Mouse (Mus musculus) spleen, embryonic (tissue): Measurements from ENCODE around the gene Ripor2.

Experiments
- CTCF ChIA-PET: fragments of 350-600 bp; sonication (Branson Sonifier 250); formaldehyde crosslinking; loops from one replicate; lab custom pipeline; 2022; lab: Charles Lee

The Ripor2 gene

DNA sequence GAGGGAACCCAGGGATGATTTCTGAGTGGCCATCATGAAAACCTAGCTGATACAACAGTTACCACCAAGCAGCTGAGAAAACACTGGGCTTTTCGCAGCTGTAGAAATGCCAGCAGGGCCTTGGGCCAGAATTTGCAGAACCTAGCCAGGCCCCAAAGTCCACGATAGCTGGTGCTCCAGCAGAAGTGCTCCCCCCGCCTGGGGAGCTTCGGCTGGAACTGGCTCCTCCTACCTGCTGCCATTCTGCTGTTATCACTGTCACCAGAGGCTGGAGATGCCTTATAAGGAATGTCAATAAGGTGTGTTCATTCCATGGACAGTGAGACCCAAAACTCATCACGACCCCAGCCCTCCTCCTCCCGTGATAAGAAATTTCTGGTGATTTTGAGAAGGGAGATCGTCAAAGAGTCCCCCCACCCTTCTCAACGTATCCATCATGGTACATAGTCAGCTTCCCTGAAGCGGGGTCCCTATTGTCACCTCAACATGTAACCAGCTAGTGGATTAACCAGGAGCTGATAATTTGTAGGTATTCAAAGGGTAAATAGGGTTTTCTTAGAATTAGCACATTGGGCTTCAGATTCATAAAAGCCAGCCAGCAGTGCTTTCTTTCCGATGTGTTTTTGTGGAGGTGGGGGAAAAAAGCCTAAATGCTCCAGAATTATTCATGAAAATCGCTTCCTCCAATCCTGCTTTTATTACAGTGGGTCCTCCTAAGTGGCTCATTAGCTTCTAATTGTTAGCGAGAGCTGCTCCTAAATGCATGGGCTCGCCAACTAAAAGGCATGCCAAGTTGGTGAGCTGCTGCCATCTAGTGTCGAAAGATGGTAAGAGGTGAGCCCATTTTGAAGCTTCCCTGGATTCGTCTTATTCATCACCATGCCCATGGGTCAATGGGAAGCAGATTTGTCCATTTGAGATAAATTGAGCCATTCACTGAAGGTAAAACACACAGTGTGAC is 105.0 kb downstream of the Ripor2 start:
- CTCF ChIA-PET, result interaction anchor here (0.6 to 1.5 kb wide), 10 partner anchors 23 to 856 kb away, joined by 3 to 13 read pairs (median 3); no protein-coding TSS in a partner anchor

DNA sequence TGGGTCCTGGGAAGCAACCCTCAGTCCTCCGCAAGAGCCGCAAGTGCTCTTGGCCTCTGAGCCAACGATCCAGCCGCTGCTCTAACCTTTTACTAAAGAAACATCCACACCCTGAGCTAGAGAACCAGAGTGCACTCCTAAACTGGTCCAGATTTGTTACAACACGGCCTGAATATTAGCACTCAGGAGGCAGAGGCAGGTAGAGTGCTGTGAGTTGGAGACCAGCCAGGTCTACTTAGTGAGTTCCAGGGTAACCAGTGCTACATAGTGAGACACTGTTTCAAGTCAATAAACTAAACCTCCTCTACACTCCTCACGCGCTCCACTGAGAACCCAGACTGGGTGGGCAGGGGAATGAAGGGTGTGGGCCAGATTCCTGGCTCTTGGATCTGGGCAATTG is 111.3 kb downstream of the Ripor2 start:
- CTCF ChIA-PET, result no interaction called here

DNA sequence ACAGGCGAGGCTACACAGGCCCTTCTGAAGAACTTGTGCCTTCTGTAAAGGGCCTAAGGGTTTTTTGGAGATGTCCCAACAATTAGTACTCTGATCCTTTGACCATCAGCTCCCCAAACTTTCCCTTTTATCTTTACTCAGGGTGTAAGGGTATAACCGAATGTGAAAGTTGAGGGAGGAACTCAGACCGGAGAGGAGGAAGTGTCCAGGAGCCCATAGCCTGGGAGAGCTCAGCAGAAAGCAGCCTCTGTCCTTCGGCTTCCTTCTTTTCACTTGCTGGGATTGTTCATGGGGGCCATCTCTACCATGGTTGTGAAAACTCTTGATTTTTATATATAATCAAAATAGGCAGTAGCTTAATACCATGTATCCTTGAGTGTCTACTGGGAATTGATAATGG is 116.8 kb downstream of the Ripor2 start:
- CTCF ChIA-PET, result no interaction called here

DNA sequence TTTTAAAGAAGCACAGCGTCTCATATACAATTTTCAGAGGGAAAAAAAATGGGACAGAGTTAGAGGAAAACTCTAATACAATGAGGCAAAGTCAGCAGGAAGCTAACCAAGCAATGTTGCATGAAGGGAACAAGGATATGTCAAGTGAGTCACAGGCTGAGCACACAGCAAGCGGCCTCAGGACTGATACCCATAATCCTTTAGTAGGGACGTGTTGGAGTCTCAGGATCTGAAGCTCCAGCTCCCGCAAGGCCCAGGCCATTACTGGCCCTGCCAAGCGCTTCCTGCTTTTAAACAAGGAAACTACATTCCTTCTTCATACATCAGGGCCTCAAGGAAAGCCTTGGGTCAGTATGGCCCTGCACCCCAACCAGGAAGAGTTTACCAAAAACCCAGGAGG is 120.1 kb downstream of the Ripor2 start:
- CTCF ChIA-PET, result interaction anchor here (0.8 kb wide), 1 partner anchor 10 kb away, joined by 3 read pairs; no protein-coding TSS in a partner anchor

DNA sequence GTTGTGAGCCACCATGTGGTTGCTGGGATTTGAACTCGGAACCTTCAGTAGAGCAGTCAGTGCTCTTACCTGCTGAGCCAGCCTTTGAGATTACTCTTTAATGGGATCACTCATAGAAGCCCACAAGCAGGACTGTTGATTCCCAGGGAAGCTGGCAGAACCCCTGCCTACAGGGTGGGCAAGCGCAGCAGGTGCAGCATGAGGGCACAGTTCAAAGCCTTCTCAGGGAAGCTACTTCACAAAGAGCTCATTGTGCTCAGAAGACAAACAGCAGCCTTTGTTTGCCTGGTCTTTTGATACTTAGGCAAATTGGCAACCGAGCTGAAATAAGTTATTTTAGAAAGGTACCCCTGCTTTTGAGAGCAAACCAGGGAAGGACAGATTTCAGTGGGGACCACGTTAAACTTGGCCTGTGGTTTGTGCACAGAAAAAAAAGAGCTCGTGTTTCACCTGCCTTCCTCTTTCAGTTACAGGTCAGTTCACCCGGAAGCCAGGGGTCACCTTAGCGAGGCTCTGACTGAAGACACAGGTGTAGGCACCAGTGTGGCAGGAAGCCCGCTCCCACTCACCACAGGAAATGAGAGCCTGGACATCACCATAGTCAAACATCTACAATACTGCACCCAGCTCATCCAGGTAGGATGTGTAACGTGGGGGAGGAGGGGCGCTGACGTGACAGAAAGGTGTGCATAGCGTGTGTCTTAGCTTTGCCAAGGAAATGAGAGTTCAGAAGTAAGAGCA is 127.8 kb downstream of the Ripor2 start:
- CTCF ChIA-PET, result interaction anchor here (0.8 kb wide), 1 partner anchor 22 kb away, joined by 5 read pairs; no protein-coding TSS in a partner anchor

DNA sequence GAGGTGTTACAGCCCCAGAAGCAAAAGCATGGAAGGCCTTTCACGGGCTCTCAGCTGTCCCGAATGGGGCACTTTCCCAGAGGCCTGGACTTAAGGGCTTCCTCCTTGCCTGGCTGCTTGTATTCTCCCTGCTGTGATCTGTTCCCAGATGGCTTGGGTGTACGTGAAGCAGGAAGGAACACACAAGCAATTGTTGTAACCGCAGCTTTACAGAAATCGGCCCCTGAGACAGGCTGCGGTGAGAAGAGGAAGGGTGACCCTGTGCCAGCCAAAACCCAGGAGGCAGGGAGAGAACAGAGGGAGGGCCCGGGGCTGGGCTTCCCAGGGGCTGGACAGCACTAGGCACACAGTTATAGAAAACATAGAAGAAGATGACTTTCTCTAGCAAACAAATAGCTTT is 129.0 kb downstream of the Ripor2 start:
- CTCF ChIA-PET, result no interaction called here

DNA sequence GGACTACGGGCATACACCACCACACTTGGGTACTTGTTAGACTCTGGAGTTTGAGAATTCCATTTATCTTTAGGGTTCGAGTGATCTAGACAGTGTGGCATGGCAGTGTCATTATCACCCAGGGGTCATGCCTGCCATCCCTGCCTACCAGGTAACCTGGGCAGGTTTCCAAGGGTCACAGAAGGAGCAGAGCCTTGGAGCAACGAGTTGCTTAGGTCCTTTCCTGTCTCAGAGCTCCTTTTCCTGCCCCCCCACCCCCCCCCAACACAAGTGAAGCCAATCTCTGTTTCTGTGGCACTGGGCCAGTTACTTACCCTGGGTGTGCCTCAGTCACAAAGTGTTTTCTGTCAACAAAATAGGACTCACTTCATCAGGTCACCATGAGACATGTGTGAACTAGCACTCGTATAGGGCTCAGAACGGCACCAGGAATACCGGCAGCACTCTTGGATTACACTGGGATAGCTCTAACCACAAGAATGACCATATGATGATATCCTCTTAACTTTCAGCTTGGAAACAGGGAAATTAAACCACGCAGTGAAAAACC is 130.7 kb downstream of the Ripor2 start:
- CTCF ChIA-PET, result interaction anchor here (0.6 to 1.0 kb wide), 2 partner anchors 10 to 166 kb away, joined by 3 to 4 read pairs; no protein-coding TSS in a partner anchor

DNA sequence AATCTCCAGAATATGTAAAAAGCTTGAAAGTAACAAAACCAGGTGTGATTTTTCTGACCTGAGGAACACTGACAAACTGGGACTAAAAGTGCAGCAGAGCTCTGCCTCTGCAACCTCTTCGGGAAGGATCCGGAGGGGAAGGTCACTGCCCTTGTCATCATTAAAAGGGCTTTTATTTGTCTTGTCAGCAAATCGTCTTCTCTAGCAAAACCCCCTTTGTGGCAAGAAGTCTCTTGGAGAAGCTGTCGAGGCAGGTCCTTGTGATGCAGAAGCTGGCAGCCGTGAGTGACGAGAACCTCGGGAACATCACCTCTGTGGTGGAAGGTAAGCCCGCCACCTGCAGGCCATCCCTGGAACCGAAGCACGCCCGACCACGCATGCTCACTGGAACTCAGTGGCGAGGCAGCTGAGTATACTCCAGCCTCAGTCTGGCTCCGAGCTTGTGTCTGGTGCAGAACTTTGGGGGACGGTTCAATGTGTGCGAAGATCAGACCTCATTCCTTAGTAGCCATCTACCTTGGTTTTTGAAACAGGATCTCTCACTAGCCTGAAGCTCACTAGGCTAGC is 131.5 kb downstream of the Ripor2 start:
- CTCF ChIA-PET, result interaction anchor here (0.9 kb wide), 1 partner anchor 9 kb away, joined by 20 read pairs; no protein-coding TSS in a partner anchor

DNA sequence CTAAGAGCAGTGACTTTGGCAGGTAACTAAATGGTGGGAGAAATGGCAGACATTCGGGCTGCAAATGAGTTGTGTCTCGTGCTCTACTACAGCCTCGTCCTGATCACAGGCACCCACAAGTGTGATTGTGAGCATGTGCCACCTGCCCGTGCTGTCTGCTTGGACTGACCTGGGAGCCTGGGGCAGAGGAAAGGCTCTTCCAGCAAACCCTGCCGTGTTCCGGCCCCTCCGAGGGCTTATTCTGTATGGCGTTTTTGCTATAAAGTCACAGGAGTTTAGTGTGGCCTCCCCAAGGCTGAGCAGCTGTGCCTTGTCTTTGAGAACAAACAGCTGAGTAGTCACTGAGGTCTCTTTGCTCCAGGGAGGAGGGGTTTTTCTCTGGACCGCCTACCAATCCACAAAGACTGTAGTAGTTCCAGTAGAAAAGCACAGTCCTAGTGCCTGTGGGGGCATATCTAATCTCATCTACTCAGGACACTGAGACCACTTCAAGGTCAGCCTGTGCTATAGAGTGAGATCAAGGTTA is 132.4 kb downstream of the Ripor2 start:
- CTCF ChIA-PET, result no interaction called here

DNA sequence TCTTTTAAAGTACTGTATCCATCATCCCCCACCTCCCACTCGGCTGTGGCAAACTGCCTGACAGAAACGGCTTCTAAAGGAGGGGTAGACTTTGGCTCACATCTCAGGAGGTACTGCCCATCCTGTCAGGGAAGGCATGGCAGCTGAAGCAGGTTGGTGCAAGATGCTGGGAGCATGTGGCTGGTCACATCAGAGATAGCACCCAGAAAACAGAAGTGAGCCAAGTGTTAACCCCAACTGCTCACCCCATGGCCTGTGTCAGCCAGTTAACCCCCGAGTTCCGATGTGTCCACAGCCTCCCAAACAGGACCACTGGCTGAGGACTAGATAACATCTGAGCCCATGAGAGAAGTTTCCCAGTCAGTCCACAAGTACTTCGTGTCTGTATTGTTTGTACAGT is 133.6 kb downstream of the Ripor2 start:
- CTCF ChIA-PET, result interaction anchor here (0.5 kb wide), 1 partner anchor 83 kb away, joined by 3 read pairs; no protein-coding TSS in a partner anchor

DNA sequence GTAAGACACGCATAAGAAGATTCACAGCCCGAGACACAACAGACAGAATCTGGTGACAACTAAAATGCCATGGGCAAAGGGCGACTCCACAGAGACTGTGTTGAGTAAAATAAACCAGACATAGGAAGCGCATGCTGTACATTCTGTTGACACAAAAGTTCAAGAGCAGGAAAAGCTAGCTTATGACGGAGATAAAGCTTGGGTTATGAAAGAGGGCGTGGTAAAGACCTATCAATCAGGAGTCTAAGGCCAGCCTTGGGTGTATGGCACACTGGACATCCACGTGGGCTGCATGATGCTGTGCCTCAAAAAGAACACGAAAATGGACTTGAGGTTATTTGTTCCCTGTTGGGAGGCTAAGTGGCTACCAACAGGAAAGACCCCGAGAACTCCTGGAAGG is 134.5 kb downstream of the Ripor2 start:
- CTCF ChIA-PET, result no interaction called here

DNA sequence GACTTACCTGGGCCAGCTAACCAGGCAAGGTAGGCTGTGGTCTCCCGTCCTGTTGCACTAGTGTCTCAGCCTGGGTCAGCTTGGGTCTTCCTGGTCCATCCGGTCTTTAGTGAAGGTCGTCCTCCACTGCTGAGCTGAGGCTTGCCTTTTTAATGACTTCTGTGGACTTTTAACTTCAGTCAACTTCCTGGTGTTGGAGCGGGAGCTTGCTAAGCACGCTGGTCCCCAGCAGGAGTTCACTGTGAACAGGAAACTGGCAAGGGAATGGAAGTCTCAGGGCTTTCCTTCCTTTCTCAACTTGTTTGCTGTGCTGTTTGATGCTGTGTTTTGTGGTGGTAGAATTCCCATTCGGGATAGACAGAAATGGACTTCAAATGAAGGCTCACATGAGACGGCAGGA is 135.7 kb downstream of the Ripor2 start:
- CTCF ChIA-PET, result no interaction called here

DNA sequence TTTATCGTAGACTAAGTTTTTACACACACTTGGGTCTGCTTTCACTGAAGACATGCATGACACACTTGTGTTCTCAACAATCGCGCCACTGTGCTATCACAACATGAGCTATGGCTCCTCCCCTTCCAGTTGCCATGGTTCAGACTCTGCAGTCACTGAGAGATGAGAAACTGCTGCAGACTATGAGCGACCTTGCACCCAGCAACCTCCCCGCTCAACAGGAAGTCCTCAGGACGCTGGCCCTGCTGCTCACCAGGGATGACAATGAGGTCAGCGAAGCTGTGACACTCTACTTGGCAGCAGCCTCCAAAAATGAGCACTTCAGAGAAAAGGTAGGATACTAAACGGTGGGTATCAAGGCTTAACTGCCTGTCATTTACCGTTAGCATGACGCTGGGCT is 139.5 kb downstream of the Ripor2 start:
- CTCF ChIA-PET, result interaction anchor here (0.5 to 0.7 kb wide), 2 partner anchors 10 to 202 kb away, joined by 4 read pairs; no protein-coding TSS in a partner anchor

DNA sequence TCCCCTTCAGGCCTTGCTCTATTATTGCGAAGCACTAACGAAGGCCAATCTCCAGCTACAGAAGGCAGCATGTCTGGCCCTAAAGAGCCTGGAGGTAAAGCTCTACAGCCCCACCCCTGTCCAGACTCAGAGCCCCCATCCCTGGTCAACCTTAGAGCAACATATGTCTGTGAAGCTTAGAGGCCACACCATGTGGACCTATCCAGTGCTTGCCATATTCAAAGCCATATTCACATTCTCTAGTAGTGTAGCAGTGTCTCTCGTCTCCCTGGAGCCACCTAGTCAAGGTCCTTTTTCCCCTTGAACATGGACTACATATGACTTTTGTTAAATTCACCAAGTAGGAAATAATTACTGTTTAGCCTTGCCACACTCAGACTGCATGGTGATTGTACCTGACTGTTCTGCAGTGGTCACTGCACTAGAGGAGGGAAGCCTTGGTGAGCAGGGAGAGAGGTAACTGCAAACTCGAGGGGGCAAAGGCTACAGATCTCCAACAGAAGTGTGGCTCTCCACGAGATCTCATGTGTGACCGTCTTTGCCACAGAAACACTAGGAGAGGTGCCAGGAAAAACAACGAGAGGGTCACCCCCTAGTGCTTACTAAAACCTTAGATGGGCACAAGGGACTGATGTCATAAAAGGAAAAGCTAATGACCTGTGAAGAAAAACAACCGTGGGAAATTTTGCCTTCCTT is 141.9 kb downstream of the Ripor2 start:
- CTCF ChIA-PET, result no interaction called here

DNA sequence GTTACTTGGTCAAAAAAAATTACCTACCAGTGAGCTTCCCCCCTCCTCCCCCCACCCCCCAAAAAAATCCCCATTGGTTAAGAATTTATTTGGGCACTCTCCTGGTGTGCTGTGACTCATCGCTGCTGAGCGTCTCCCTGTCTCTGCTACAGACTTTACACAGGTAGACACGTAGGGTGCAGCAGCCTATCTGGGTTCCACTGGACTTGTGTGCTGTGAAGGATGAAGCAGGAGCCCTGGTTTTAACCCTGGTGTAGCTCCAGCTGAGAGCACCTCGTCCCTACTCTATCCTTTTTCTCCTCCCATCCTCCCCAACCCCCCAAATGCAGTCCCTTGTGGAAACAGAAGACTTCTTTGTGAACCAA is 142.4 kb downstream of the Ripor2 start:
- CTCF ChIA-PET, result no interaction called here

DNA sequence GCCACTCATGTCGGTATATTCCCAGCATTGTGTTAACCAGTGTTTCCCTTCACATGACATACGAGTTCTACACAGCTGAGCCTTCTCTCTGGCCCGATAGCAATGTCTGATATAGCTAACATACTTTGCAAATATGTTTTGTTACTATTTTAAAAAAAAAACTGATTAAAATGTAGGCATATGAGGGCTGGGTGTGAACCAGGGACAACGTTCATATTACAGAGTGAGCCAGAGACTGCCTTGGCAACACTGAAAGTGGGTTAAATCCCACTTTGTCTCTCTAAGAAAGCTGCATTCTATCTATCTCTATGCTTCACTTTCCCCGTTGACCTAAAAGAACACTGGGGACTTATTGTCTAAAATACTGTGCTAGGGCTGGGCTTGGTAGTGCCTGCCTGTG is 147.1 kb downstream of the Ripor2 start:
- CTCF ChIA-PET, result interaction anchor here (0.6 to 1.0 kb wide), 2 partner anchors 33 to 229 kb away, joined by 4 read pairs; partner anchors contain the start of gene Gmnn

DNA sequence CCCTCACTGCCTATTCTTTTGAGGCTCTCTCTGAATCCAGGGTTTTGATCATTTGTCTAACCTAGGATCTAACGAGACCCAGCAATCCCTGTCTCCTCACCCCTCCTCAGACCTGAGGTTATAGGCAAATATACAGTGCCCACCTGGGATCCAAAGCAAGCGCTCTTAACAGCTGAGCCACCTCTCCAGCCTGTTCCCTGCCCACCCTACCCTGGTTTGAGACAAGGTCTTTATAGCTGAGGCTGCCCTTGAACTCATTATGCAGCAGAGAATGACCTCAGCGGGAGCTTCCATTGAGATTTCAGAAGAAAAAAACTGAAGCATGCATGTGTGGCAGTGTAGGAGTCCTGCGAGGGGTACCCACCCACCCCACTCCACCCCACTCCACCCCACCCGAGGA is 152.5 kb downstream of the Ripor2 start:
- CTCF ChIA-PET, result interaction anchor here (0.6 kb wide), 1 partner anchor 83 kb away, joined by 3 read pairs; no protein-coding TSS in a partner anchor

DNA sequence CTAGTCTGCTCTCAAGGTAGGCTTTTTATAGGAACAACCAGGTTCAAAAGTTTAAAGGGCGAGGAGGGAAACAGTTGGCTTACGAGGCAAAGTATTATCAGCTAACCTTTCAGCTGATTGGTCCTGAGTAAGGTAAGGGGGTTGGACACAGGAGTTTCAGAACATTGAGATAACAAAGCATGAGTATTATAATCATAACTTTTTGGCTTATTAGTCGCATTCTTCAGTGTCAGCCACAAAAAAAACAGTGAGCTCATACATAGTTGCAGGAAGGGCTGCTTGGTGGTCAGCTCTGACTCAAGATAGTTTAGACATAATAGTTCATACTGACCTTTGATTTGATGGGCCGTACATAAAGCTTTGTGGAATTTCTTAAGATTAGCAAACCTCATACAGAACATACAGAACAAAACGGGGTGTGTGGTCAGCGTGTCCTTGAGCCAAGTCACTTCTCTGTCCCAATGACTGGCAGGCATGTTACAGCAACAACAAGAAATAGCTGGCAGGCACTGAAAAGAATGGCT is 153.7 kb downstream of the Ripor2 start:
- CTCF ChIA-PET, result no interaction called here

DNA sequence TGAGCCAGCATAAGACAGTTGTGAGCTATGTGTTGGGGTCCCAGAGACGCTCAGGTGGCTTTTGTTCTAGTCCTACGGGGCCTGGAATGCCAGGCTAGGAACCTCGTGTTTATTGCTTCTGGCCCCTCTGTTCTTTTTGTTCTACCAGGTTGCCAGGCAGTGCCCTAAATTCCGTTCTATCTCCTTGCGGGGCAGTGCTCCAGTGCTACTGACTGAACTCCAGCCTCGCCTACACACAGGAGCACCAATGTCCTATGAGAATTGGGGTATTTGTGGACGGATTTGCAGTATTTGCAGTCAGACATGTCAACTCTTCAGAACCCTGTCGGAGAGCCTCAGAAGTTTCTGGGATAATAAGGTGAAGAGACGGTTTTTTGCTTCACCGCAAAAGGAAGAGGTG is 159.0 kb downstream of the Ripor2 start, which contains the start of gene Armh2:
Armh2 (plus strand) TSS at position 205 of the 400 bp plus-strand sequence.
- CTCF ChIA-PET, result interaction anchor here (0.6 kb wide), 1 partner anchor 52 kb away, joined by 3 read pairs; no protein-coding TSS in a partner anchor

DNA sequence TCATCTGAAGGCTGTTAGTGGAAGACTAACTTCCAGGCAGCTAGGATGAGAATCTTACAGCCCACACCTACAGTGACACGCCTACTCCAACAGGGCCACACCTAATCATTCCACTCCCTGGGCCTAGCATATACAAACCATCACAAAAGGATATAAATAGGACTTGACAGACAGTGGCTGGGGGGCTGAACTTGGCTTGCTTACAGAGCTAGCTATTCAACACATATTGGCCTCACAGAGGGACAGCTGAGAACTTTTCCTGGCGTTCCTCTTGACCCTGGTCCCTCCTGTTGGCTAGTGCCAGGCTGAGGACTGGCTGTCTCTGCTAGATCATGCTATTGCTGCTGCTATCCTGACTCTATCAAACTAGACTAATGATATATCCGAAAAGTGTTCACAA is 165.8 kb downstream of the Ripor2 start:
- CTCF ChIA-PET, result no interaction called here
